Mouse (Mus musculus) midbrain, embryonic 16.5 days (tissue): ENCODE data around the gene Recql5. TPM values are rescaled to one million over a fixed set of nuclear protein-coding genes. Genes with fewer than 3 reads are reported as not detected.

ENCODE experiments used
- ATAC-seq: fragments of 200-750 bp; cut with Nextera tagmentation; 2 replicates; pipeline ENCODE4 v1.8.0; 2017; ENCODE audit warnings: moderate TSS enrichment
- H3K27ac ChIP-seq: fragments of 300-500 bp; sonication (generic); 2 replicates; pipeline ENCODE4 v1.5.1; 2014; ENCODE audit warnings: mild to moderate bottlenecking, low read length, mixed read lengths
- H3K27me3 ChIP-seq: fragments of 300-500 bp; sonication (generic); 2 replicates; pipeline ENCODE4 v1.6.1; 2014; ENCODE audit warnings: low read depth, low read length, mixed read lengths; ENCODE audit not compliant: control insufficient read depth, insufficient read depth
- H3K36me3 ChIP-seq: fragments of 300-500 bp; sonication (generic); 2 replicates; pipeline ENCODE4 v1.6.1; 2014; ENCODE audit warnings: mild to moderate bottlenecking, low read length, moderate library complexity, mixed read lengths; ENCODE audit not compliant: control insufficient read depth, insufficient read depth
- H3K4me1 ChIP-seq: fragments of 300-500 bp; sonication (generic); 2 replicates; pipeline ENCODE4 v1.6.1; 2014; ENCODE audit warnings: mild to moderate bottlenecking, low read length, mixed read lengths; ENCODE audit not compliant: control insufficient read depth, insufficient read depth
- H3K4me2 ChIP-seq: fragments of 300-500 bp; sonication (generic); 2 replicates; pipeline ENCODE4 v1.6.1; 2014; ENCODE audit warnings: mild to moderate bottlenecking, low read length, mixed read lengths
- H3K4me3 ChIP-seq: fragments of 300-500 bp; sonication (generic); 2 replicates; pipeline ENCODE4 v1.5.1; 2014; ENCODE audit warnings: low read depth, mild to moderate bottlenecking, low read length, moderate library complexity, mixed read lengths
- H3K9ac ChIP-seq: fragments of 300-500 bp; sonication (generic); 2 replicates; pipeline ENCODE4 v1.6.1; 2014; ENCODE audit warnings: low read depth, low read length, mixed read lengths
- H3K9me3 ChIP-seq: fragments of 300-500 bp; sonication (generic); replicated peaks from 2 replicates; pipeline ENCODE4 v1.6.1; 2014; ENCODE audit warnings: mild to moderate bottlenecking, low read length, mixed read lengths; ENCODE audit not compliant: control insufficient read depth, poor library complexity, severe bottlenecking
- WGBS: fragments of 180-500 bp; shearing (Covaris S2); extraction: QIAGEN DNeasy Blood & Tissue Kit; methylation state at CpG from one replicate; pipeline ENCODE4 v1.1.7; 2014; 5-methylcytosine and 5-hydroxymethylcytosine counted together
- polyA plus RNA-seq: library from polyadenylated mRNA; unstranded; fragments of >200 nt; fragmentation: Nextera tagmentation; extraction: Ambion mirVana; gene quantifications from 2 replicates; pipeline ENCODE4 v1.2.1, GENCODE M21; 2015

Recql5 gene
- polyA plus RNA-seq, 1 experiment from 2014 or later = 25.2 TPM

GRCm38 (mm10) chr11:115920110-115920818 is 13.0 kb downstream of the Recql5 start:
- WGBS = 43% methylated on average over 6 of the region's 6 CpGs
- H3K4me1 ChIP-seq = no peaks in the 10 kb centered on the region

GRCm38 (mm10) chr11:115919073-115919472 is 14.2 kb downstream of the Recql5 start:
- Histone ChIP-seq H3K36me3 (peaks cover 7% of the 10 kb centered on the region), H3K9ac (no peak overlapping the region), H3K27ac (no peak overlapping the region), H3K9me3 (no peaks in the 10 kb centered on the region), H3K27me3 (no peaks in the 10 kb centered on the region), H3K4me1 (no peaks in the 10 kb centered on the region), H3K4me3 (no peak overlapping the region), H3K4me2 (no peak overlapping the region)
- no peak for ATAC-seq
- 90% methylated on average over 5 of the region's 5 CpGs for WGBS

More at GRCm38 (mm10) chr11:115920110-115920818, 13.0 kb downstream of the Recql5 start:
- Histone ChIP-seq H3K4me2 (no peak overlapping the region), H3K27me3 (no peaks in the 10 kb centered on the region), H3K27ac (no peak overlapping the region), H3K36me3 (peaks cover 7% of the 10 kb centered on the region), H3K9me3 (no peaks in the 10 kb centered on the region), H3K9ac (no peak overlapping the region), H3K4me3 (no peak overlapping the region)
- ATAC-seq = no peak

GRCm38 (mm10) chr11:115918637-115919036 is 14.6 kb downstream of the Recql5 start:
- 86% methylated on average over 5 of the region's 5 CpGs for WGBS
- H3K4me3 ChIP-seq = no peak overlapping the region
- no peaks in the 10 kb centered on the region for H3K4me1 ChIP-seq
- no peak overlapping the region for H3K4me2 ChIP-seq
- ATAC-seq = no peak
- H3K36me3 ChIP-seq = peaks cover 7% of the 10 kb centered on the region
- H3K9ac ChIP-seq = no peak overlapping the region
- no peaks in the 10 kb centered on the region for H3K9me3 ChIP-seq
- H3K27me3 ChIP-seq = no peaks in the 10 kb centered on the region
- H3K27ac ChIP-seq = no peak overlapping the region

GRCm38 (mm10) chr11:115916579-115916978 is 16.7 kb downstream of the Recql5 start:
- ATAC-seq = no peak
- 90% methylated on average over 4 of the region's 4 CpGs for WGBS
- Histone ChIP-seq H3K4me1 (no peaks in the 10 kb centered on the region), H3K9me3 (no peaks in the 10 kb centered on the region), H3K36me3 (peaks cover 8% of the 10 kb centered on the region), H3K27ac (no peak overlapping the region), H3K27me3 (no peaks in the 10 kb centered on the region), H3K4me3 (no peak overlapping the region), H3K4me2 (no peak overlapping the region), H3K9ac (no peak overlapping the region)

GRCm38 (mm10) chr11:115911632-115912376 is 21.5 kb downstream of the Recql5 start, which contains the start of gene Smim6:
Gene Smim6 (plus strand): TSS chr11:115912017.
- Histone ChIP-seq H3K27ac (no peak within 1 kb of the TSS), H3K4me1 (no peaks in the 10 kb centered on the region), H3K9ac (no peak within 1 kb of the TSS), H3K9me3 (no peaks in the 10 kb centered on the region), H3K4me2 (no peak within 1 kb of the TSS), H3K4me3 (no peak within 1 kb of the TSS), H3K27me3 (no peaks in the 10 kb centered on the region), H3K36me3 (peaks cover 11% of the 10 kb centered on the region)
- WGBS = 91% methylated on average over 11 of the region's 11 CpGs
- ATAC-seq = no peak

GRCm38 (mm10) chr11:115911134-115911561 is 22.1 kb downstream of the Recql5 start:
- Histone ChIP-seq H3K27ac (no peak overlapping the region), H3K27me3 (no peaks in the 10 kb centered on the region), H3K4me3 (no peak overlapping the region), H3K4me2 (no peak overlapping the region), H3K9ac (no peak overlapping the region), H3K4me1 (no peaks in the 10 kb centered on the region), H3K36me3 (peaks cover 7% of the 10 kb centered on the region), H3K9me3 (no peaks in the 10 kb centered on the region)
- 96% methylated on average over 5 of the region's 5 CpGs for WGBS
- ATAC-seq = no peak

GRCm38 (mm10) chr11:115906521-115906920 is 26.8 kb downstream of the Recql5 start:
- Histone ChIP-seq H3K4me2 (no peak overlapping the region), H3K4me3 (no peak overlapping the region), H3K9ac (no peak overlapping the region), H3K4me1 (no peaks in the 10 kb centered on the region), H3K9me3 (no peaks in the 10 kb centered on the region), H3K36me3 (peaks cover 5% of the 10 kb centered on the region; the same call in 1 of the 2 replicates), H3K27ac (no peak overlapping the region), H3K27me3 (no peaks in the 10 kb centered on the region)
- WGBS = 88% methylated on average over 5 of the region's 5 CpGs
- no peak for ATAC-seq

- Histone ChIP-seq H3K9ac (no peak overlapping the region), H3K36me3 (peaks cover 5% of the 10 kb centered on the region; the same call in 1 of the 2 replicates), H3K9me3 (no peaks in the 10 kb centered on the region), H3K27ac (no peak overlapping the region), H3K4me3 (no peak overlapping the region), H3K4me1 (no peaks in the 10 kb centered on the region), H3K4me2 (no peak overlapping the region), H3K27me3 (no peaks in the 10 kb centered on the region)
- no peak for ATAC-seq
- 78% methylated on average over 3 of the region's 3 CpGs for WGBS
These were observed 27.2 kb downstream of the Recql5 start for GRCm38 (mm10) chr11:115906116-115906515.
